Mouse (Mus musculus): ENCODE measurements around the gene Rfc2. TPM values are rescaled to one million over a fixed set of nuclear protein-coding genes. Genes with fewer than 3 reads are reported as not detected.
A peak's percentile ranks its signal among the peaks of the same experiment; 100 is the strongest.
"Not testable (repeated sequence)": the region's sequence is repeated elsewhere in the genome, so short reads cannot be mapped to it uniquely, and the experiment has no call there.

Rfc2 gene
- total RNA-seq, 2 experiments from 2014 or later: 201 to 284 TPM

DNA sequence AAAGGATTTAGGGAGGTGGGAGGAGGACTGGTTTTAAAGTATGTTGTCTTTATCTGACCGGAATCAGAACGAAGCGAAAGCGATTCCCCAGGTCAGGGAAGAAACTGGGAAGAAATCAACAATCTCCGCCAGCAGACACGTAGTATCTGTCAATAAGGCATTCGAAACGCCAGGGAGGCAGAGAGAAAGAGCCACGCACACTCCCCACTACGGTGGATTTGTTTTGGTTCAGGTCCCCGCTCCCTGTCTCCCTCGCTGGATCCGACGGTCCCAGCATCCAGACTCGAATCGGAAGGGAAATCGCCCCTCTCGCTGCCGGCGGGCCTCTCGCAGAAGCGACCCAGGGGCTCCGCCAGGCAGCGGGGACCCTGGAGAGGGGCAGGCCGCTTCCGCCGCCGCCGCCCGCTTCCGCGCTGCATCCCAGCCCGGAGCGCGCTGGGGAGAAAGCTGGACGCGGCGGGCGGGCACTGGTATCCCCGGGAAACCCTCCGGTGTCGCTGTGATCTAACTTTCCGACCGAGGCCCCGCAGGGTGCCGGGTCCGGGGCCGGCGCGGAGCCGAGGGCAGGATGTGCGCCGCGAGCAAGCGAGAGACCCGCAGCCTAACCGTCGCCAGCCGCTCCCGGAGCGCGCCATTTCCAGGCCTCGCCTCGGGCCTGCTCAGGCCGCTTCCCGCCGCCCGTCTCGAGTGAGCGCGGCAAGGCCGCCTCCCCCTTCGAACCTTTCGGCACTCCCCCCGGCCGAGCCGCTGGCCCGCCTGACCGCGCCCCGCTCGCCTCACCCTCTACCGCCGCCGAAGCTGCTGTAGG lies 57.5 kb downstream of the Rfc2 start:
- peak; percentile 7; the same call in 1 of the 2 replicates for ATAC-seq (replicated peaks; ENCODE audit: poor library complexity, severe bottlenecking)

DNA sequence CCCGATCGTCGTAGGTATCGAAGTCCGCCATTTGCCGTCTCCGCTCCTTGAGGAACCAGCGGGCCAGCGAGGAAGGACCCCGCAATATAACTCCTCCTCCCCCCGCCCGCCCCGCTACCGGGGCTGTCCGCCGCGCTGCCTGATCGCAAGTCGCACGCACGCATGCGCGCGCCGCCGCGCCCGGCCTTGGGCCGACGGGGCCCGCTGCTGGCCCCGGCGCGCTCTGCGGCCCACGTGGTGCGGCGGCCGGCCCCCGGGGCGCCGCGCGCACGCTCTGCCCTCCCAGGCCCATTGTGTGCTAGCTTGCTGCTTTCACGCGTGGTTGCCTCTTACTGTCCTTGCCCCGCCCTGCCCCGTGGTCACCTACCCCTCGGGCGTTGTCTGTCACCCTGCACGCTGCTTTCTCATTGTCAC lies 58.1 kb downstream of the Rfc2 start, which contains the start of gene Eif4h:
TSS of gene Eif4h (minus strand) at position 222 of the 414 bp plus-strand sequence.
- peak; percentile 90 for ATAC-seq (replicated peaks; ENCODE audit: poor library complexity, severe bottlenecking)

GRCm38 (mm10) chr5:134640371-134640770 lies 59.2 kb downstream of the Rfc2 start:
- no peak for ATAC-seq (replicated peaks; ENCODE audit: poor library complexity, severe bottlenecking)

DNA sequence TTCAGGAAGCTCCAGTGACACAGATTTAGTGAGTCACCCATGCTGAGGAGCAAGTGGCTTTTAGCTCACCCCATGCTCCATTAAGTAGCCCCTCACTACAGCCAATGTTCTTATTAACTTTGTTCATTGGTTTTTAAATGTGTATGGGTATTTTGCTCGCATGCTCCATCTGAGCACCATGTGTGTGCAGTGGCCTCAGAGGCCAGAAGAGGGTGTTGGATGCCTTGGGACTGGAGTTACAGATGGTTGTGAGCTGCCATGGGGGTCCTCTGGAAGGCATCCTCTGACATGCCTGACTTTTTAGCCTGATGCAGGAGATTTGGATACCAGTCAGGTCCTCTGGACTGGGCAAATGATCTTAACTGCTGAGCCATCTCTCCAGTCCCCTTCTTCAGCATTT lies 63.0 kb downstream of the Rfc2 start:
- no peak for ATAC-seq (replicated peaks; ENCODE audit: poor library complexity, severe bottlenecking)

- no peak for ATAC-seq (replicated peaks; ENCODE audit: poor library complexity, severe bottlenecking)
Measured at GRCm38 (mm10) chr5:134644643-134645118, 63.5 kb downstream of the Rfc2 start.

DNA sequence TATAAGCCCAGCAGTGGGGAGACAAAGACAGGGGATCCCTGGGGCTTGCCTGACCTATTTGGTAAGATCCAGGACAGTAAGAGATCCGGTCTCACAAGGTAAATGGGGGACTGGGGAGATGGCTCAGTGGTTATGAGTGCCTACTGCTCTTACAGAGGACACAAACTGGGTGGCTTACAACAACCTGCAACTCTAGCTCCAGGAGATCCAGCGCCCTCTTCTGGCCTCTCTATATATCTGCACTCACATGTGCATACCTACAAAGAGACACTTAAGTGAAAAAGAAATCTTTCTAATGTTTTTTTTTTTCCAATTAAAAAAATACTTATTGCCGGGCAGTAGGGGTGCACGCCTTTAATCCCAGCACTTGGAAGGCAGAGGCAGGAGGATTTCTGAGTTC lies 65.3 kb downstream of the Rfc2 start:
- ATAC-seq (replicated peaks; ENCODE audit: poor library complexity, severe bottlenecking): no peak

- no peak for ATAC-seq (replicated peaks; ENCODE audit: poor library complexity, severe bottlenecking)
Measured at GRCm38 (mm10) chr5:134647394-134647793, 66.2 kb downstream of the Rfc2 start.

GRCm38 (mm10) chr5:134648976-134649375 lies 67.8 kb downstream of the Rfc2 start:
- not testable (repeated sequence) for ATAC-seq (replicated peaks; ENCODE audit: poor library complexity, severe bottlenecking)

GRCm38 (mm10) chr5:134650926-134651325 lies 69.8 kb downstream of the Rfc2 start:
- ATAC-seq (replicated peaks; ENCODE audit: poor library complexity, severe bottlenecking): peak; percentile 93

Other genes starting within 250 kb of the Rfc2 start
- 28.2 and 43.1 TPM in 2 replicates for gene Gtf2ird1, start 124.7 kb upstream of the Rfc2 start, total RNA-seq (2014; fragmentation: Nextera tagmentation)
- gene Gtf2ird1, start 124.7 kb upstream of the Rfc2 start, total RNA-seq (2017): 9.5 and 14.0 TPM in 2 replicates
- gene Clip2, start 28.9 kb upstream of the Rfc2 start, total RNA-seq (2014; fragmentation: Nextera tagmentation): 4.5 and 5.1 TPM in 2 replicates
- 2.5 and 7.9 TPM in 2 replicates for gene Clip2, start 28.9 kb upstream of the Rfc2 start, total RNA-seq (2017)
- not detected in 2 replicates for gene Syna, start 21.2 kb upstream of the Rfc2 start, total RNA-seq (2014; fragmentation: Nextera tagmentation)
- gene Syna, start 21.2 kb upstream of the Rfc2 start, total RNA-seq (2017): not detected in 2 replicates
- 43.8 and 50.9 TPM in 2 replicates for gene Lat2, start 33.7 kb downstream of the Rfc2 start, total RNA-seq (2014; fragmentation: Nextera tagmentation)
- 34.0 TPM in 2 replicates for gene Lat2, start 33.7 kb downstream of the Rfc2 start, total RNA-seq (2017)
- gene Eif4h, start 58.1 kb downstream of the Rfc2 start, total RNA-seq (2014; fragmentation: Nextera tagmentation): 226 and 246 TPM in 2 replicates
- gene Eif4h, start 58.1 kb downstream of the Rfc2 start, total RNA-seq (2017): 252 and 300 TPM in 2 replicates
- 30.6 and 30.9 TPM in 2 replicates for gene Limk1, start 107.2 kb downstream of the Rfc2 start, total RNA-seq (2014; fragmentation: Nextera tagmentation)
- 11.4 and 13.6 TPM in 2 replicates for gene Limk1, start 107.2 kb downstream of the Rfc2 start, total RNA-seq (2017)
- gene Eln, start 166.0 kb downstream of the Rfc2 start, total RNA-seq (2014; fragmentation: Nextera tagmentation): not detected in 2 replicates
- not detected in 2 replicates for gene Eln, start 166.0 kb downstream of the Rfc2 start, total RNA-seq (2017)

Measured in granulocyte monocyte progenitor cell, adult 5-6 weeks (primary cell).